Mouse (Mus musculus): ENCODE measurements at regions not wholly inside any gene's neighbourhood (a gene's known extent, or its start where the extent isn't known, plus 50 kb on each side); places are given as distances from the start of the nearest gene placed in this dataset.

DNA sequence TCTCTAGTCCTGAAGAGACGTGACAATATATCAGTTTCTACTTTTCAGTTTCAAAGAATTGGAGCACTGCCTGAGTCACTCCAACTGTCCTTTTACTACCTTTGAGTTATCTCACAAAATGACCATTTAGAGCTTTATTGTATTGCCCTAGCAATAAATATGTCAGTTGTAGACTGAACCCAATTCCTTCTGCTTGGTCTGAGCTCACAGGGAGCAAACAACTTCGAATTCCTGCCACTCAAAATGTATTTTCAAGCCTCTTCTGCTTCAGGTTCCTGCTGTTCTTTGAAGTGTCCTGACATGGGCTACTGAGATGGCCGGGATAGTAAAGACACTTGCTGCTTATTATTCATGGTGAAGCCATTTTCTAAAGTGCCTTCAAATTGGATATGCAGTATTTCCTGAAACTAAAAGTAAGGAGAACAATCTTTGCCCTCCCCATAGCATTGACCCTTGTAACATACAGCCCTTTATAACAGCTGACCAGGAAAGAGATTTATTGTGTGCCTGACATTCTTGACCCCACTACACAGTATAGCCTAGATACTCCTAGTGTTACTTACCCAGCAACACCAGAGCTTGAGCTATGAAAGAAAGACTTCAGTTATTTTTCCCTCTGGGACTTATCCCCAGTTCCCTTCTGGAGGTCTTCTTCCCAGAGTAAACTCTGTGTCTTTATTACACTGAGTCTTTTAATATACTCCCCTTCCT lies 460.9 kb downstream of the Nsun3 start:
- Histone ChIP-seq H3K9ac (replicated peaks) (no peak overlapping the region), H3K27ac (ENCODE audit: low read depth) (no peak overlapping the region), H3K9me3 (ENCODE audit: low read length) (no peaks in the 10 kb centered on the region; the same call in 1 of the 2 replicates), H3K27me3 (ENCODE audit: insufficient read depth, low read length) (no peaks in the 10 kb centered on the region), H3K4me3 (ENCODE audit: low read depth, low read length) (no peak overlapping the region), H3K36me3 (replicated peaks; ENCODE audit: insufficient read depth, low read length) (no peaks in the 10 kb centered on the region), H3K4me2 (ENCODE audit: low read depth, low read length) (no peak overlapping the region), H3K4me1 (ENCODE audit: insufficient read depth) (no peaks in the 10 kb centered on the region)
- no peak for DNase-seq
- no peak for TF ChIP-seq EP300 (IDR thresholded peaks at IDR 0.05; ENCODE audit: low read depth)
- TF ChIP-seq CTCF (IDR thresholded peaks at IDR 0.05; ENCODE audit: low read depth): no peak
- no peak for ATAC-seq
- 50% methylated on average over 3 of the region's 3 CpGs for WGBS (ENCODE audit: insufficient replicate concordance)

DNA sequence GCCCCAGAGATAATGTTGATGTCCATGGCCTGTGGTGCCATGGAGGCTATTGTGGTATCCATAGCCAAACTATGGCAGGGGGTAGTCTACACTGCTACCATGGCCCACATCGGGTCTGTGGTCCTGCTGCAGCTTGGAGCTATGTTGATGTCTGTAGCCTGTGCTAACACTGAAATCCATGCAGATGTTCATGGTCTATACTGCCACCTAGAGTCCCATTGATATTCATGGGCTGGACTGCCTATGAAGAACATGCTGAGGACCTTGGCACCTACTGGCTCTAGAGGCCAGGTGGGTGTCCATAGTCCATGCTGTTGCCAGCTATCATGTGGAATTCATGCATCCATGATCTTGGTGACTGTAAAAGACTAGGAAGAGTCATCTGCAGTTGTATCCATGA lies 463.8 kb downstream of the Nsun3 start:
- no peaks in the 10 kb centered on the region; the same call in 1 of the 2 replicates for H3K9me3 ChIP-seq (ENCODE audit: low read length)
- H3K27ac ChIP-seq (ENCODE audit: low read depth): no peak overlapping the region
- TF ChIP-seq CTCF (IDR thresholded peaks at IDR 0.05; ENCODE audit: low read depth) (no peak), EP300 (IDR thresholded peaks at IDR 0.05; ENCODE audit: low read depth) (no peak)
- DNase-seq (no peak), ATAC-seq (no peak)
- no peak overlapping the region for H3K4me2 ChIP-seq (ENCODE audit: low read depth, low read length)
- no peaks in the 10 kb centered on the region for H3K27me3 ChIP-seq (ENCODE audit: insufficient read depth, low read length)
- no peaks in the 10 kb centered on the region for H3K4me1 ChIP-seq (ENCODE audit: insufficient read depth)
- H3K4me3 ChIP-seq (ENCODE audit: low read depth, low read length): no peak overlapping the region
- H3K36me3 ChIP-seq (replicated peaks; ENCODE audit: insufficient read depth, low read length): no peaks in the 10 kb centered on the region
- no peak overlapping the region for H3K9ac ChIP-seq (replicated peaks)
- 70% methylated on average over 1 of the region's 1 CpGs for WGBS (ENCODE audit: insufficient replicate concordance)

DNA sequence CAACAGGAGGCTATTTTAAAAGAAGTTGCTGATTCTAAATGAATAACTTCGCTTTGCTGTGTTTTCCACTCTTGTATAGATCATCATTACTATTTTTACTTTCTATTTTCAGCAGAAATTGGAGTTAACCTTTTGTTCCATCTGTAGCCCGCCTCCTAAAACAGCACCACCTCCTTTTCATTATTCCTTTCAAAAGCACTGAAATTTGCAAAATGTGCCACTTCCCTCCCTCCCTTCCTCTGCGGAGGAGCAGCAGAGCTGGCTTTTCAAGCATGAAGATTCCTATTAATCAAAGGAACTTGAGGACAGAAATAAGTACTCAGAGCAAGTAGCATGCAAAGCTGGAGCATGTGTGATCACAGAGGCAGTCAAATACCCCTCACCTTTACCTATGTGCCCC lies 497.7 kb downstream of the Nsun3 start:
- no peak overlapping the region for H3K9ac ChIP-seq (replicated peaks)
- H3K27ac ChIP-seq (ENCODE audit: low read depth): no peak overlapping the region
- H3K4me1 ChIP-seq (ENCODE audit: insufficient read depth): no peaks in the 10 kb centered on the region
- H3K4me2 ChIP-seq (ENCODE audit: low read depth, low read length): no peak overlapping the region
- no peak overlapping the region for H3K4me3 ChIP-seq (ENCODE audit: low read depth, low read length)
- no peaks in the 10 kb centered on the region for H3K9me3 ChIP-seq (ENCODE audit: low read length)
- no peaks in the 10 kb centered on the region for H3K27me3 ChIP-seq (ENCODE audit: insufficient read depth, low read length)
- H3K36me3 ChIP-seq (replicated peaks; ENCODE audit: insufficient read depth, low read length): no peaks in the 10 kb centered on the region
- DNase-seq (no peak), ATAC-seq (no peak)
- TF ChIP-seq CTCF (IDR thresholded peaks at IDR 0.05; ENCODE audit: low read depth): no peak
- TF ChIP-seq EP300 (IDR thresholded peaks at IDR 0.05; ENCODE audit: low read depth): no peak
- WGBS (ENCODE audit: insufficient replicate concordance): 61% methylated on average over 3 of the region's 3 CpGs

Data from liver, postnatal 0 days (tissue).